Mouse (Mus musculus): ENCODE data around the gene Ap3b1. TPM values are rescaled to one million over a fixed set of nuclear protein-coding genes. Genes with fewer than 3 reads are reported as not detected.
A peak's percentile ranks its signal among the peaks of the same experiment; 100 is the strongest.

Gene Ap3b1
- total RNA-seq, 2 experiments from 2014 or later: 70.3 to 87.4 TPM

- ATAC-seq (replicated peaks; ENCODE audit: poor library complexity, severe bottlenecking): no peak
Observed at GRCm38 (mm10) chr13:94573356-94573755, 214.6 kb downstream of the Ap3b1 start.

- ATAC-seq (replicated peaks; ENCODE audit: poor library complexity, severe bottlenecking): no peak
Observed at GRCm38 (mm10) chr13:94573833-94574232, 215.1 kb downstream of the Ap3b1 start.

- no peak for ATAC-seq (replicated peaks; ENCODE audit: poor library complexity, severe bottlenecking)
Observed at GRCm38 (mm10) chr13:94575607-94576398, 217.0 kb downstream of the Ap3b1 start.

- no peak for ATAC-seq (replicated peaks; ENCODE audit: poor library complexity, severe bottlenecking)
Observed at GRCm38 (mm10) chr13:94576399-94577176, 217.8 kb downstream of the Ap3b1 start.

GRCm38 (mm10) chr13:94577177-94577540 lies 218.4 kb downstream of the Ap3b1 start:
- ATAC-seq (replicated peaks; ENCODE audit: poor library complexity, severe bottlenecking): no peak

GRCm38 (mm10) chr13:94595289-94595688 lies 236.5 kb downstream of the Ap3b1 start:
- no peak for ATAC-seq (replicated peaks; ENCODE audit: poor library complexity, severe bottlenecking)

GRCm38 (mm10) chr13:94595701-94596361 lies 237.1 kb downstream of the Ap3b1 start:
- ATAC-seq (replicated peaks; ENCODE audit: poor library complexity, severe bottlenecking): no peak

GRCm38 (mm10) chr13:94596386-94597033 lies 237.8 kb downstream of the Ap3b1 start:
- no peak for ATAC-seq (replicated peaks; ENCODE audit: poor library complexity, severe bottlenecking)

GRCm38 (mm10) chr13:94599718-94600117 lies 241.0 kb downstream of the Ap3b1 start:
- peak; percentile 61 for ATAC-seq (replicated peaks; ENCODE audit: poor library complexity, severe bottlenecking)

GRCm38 (mm10) chr13:94607035-94607860 lies 248.5 kb downstream of the Ap3b1 start:
- no peak for ATAC-seq (replicated peaks; ENCODE audit: poor library complexity, severe bottlenecking)

GRCm38 (mm10) chr13:94607861-94608223 lies 249.1 kb downstream of the Ap3b1 start:
- no peak for ATAC-seq (replicated peaks; ENCODE audit: poor library complexity, severe bottlenecking)

- no peak for ATAC-seq (replicated peaks; ENCODE audit: poor library complexity, severe bottlenecking)
Observed at GRCm38 (mm10) chr13:94608420-94608831, 249.7 kb downstream of the Ap3b1 start.

GRCm38 (mm10) chr13:94608947-94609346 lies 250.2 kb downstream of the Ap3b1 start:
- no peak for ATAC-seq (replicated peaks; ENCODE audit: poor library complexity, severe bottlenecking)

Other genes with a start within 250 kb of the Ap3b1 start
- gene Scamp1, start 73.1 kb upstream of the Ap3b1 start, total RNA-seq (2014; fragmentation: Nextera tagmentation): 8.1 and 13.7 TPM in 2 replicates
- gene Scamp1, start 73.1 kb upstream of the Ap3b1 start, total RNA-seq (2017): 14.7 and 24.6 TPM in 2 replicates